Mouse (Mus musculus) limb, embryonic 13.5 days (tissue): ENCODE results near the gene Ephb1. TPM values are rescaled to one million over a fixed set of nuclear protein-coding genes. Genes with fewer than 3 reads are reported as not detected.

ENCODE experiments used
- ATAC-seq: fragments of 200-750 bp; cut with Nextera tagmentation; 2 replicates; pipeline ENCODE4 v1.8.0; 2017; ENCODE audit warnings: low read depth, moderate number of reproducible peaks, moderate TSS enrichment; ENCODE audit not compliant: low FRiP score
- H3K27ac ChIP-seq: fragments of 300-500 bp; sonication (generic); 2 replicates; pipeline ENCODE4 v1.5.1; 2015; ENCODE audit warnings: inconsistent platforms, mild to moderate bottlenecking, moderate library complexity
- H3K27me3 ChIP-seq: fragments of 300-500 bp; sonication (generic); 2 replicates; pipeline ENCODE4 v1.6.1; 2015; ENCODE audit warnings: mild to moderate bottlenecking, inconsistent platforms
- H3K36me3 ChIP-seq: fragments of 300-500 bp; sonication (generic); 2 replicates; pipeline ENCODE4 v1.6.1; 2015; ENCODE audit warnings: inconsistent platforms, mild to moderate bottlenecking, moderate library complexity
- H3K4me1 ChIP-seq: fragments of 300-500 bp; sonication (generic); 2 replicates; pipeline ENCODE4 v1.6.1; 2015; ENCODE audit warnings: inconsistent platforms
- H3K4me2 ChIP-seq: fragments of 300-500 bp; sonication (generic); replicated peaks from 2 replicates; pipeline ENCODE4 v1.6.1; 2015; ENCODE audit warnings: inconsistent platforms, mild to moderate bottlenecking, moderate library complexity
- H3K4me3 ChIP-seq: fragments of 300-500 bp; sonication (generic); 2 replicates; pipeline ENCODE4 v1.5.1; 2015; ENCODE audit warnings: moderate library complexity, mild to moderate bottlenecking, inconsistent platforms
- H3K9ac ChIP-seq: fragments of 300-500 bp; sonication (generic); 2 replicates; pipeline ENCODE4 v1.6.1; 2015; ENCODE audit warnings: mild to moderate bottlenecking, inconsistent platforms
- H3K9me3 ChIP-seq: fragments of 300-500 bp; sonication (generic); 2 replicates; pipeline ENCODE4 v1.6.1; 2016; ENCODE audit warnings: inconsistent platforms
- WGBS: fragments of 180-500 bp; shearing (Covaris S2); methylation state at CpG from one replicate; pipeline ENCODE4 v1.1.7; 2015; 5-methylcytosine and 5-hydroxymethylcytosine counted together
- polyA plus RNA-seq: library from polyadenylated mRNA; unstranded; fragments of >200 nt; fragmentation: Nextera tagmentation; extraction: Ambion mirVana; gene quantifications from 2 replicates; pipeline ENCODE4 v1.2.1, GENCODE M21; 2015

Gene Ephb1
- polyA plus RNA-seq, 1 experiment from 2014 or later: 4.2 TPM

DNA sequence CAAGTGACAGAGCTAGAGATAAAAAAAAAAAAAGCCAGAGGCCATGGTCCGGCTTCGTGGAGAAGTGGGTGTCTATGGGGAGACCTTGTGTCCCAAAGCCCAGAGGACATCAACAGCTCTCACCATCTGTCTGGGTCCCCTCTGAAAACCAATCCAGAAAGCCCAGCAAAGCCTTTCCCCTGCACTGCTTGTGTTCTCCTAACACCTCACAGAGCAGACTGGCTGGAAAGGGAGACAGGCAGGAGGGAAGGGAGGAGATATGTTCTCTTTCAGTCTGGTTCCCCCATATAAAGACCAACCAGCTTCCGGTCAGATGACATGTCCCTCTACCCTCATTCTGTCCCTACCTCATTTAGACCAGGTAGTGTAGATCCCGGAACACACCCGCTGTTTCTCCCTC lies 3.3 kb downstream of the Ephb1 start:
- no peaks in the 10 kb centered on the region for H3K36me3 ChIP-seq
- ATAC-seq: no peak
- H3K9ac ChIP-seq: no peak overlapping the region
- H3K4me1 ChIP-seq: peaks cover 23% of the 10 kb centered on the region
- peaks cover 97% of the 10 kb centered on the region for H3K27me3 ChIP-seq
- H3K4me2 ChIP-seq: no peak overlapping the region
- 58% methylated on average over 5 of the region's 5 CpGs for WGBS
- no peaks in the 10 kb centered on the region for H3K9me3 ChIP-seq
- no peak overlapping the region for H3K4me3 ChIP-seq
- H3K27ac ChIP-seq: no peak overlapping the region

DNA sequence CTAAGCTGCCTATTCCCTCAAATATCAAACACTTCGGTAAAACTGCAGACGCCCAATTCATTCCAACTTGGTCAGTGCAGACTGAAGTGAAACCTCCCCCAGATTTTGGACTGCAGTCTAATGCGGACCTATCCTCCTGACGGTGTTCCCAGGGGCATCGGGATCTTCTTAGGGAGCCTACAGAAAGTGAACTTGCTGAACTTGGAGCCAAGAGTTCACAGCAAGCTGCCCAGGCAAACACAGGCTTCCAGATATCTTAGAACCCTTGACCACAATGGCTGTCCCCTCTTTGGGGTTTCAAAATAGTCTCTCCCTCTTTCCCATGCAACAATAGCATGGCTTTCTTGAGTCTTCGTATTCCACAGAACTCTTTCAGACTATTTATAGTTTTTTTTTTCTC lies 3.8 kb downstream of the Ephb1 start:
- no peak for ATAC-seq
- Histone ChIP-seq H3K4me3 (no peak overlapping the region), H3K27ac (no peak overlapping the region), H3K4me2 (no peak overlapping the region), H3K36me3 (no peaks in the 10 kb centered on the region), H3K9me3 (no peaks in the 10 kb centered on the region), H3K27me3 (peaks cover 95% of the 10 kb centered on the region), H3K4me1 (peaks cover 23% of the 10 kb centered on the region), H3K9ac (no peak overlapping the region)
- 80% methylated on average over 6 of the region's 6 CpGs for WGBS

DNA sequence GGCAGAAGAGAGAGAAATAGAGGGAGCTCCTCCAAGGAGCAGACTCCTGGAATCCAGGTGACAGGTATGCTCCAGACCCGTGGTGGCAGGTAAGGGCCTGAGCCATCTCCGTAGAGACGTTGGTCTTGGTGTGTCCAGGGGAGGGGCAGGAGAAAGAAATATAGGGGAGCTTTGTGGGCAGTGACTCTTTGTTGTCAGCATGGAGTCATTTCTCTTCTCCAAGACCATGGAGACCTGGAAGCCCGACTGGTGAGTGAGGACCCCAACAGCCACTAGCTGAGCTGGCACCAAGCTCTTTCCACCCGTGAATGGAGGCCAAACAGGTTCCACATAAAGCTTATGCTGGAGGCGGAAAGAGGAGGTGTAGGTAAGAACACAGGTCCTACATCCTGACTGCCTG lies 4.4 kb downstream of the Ephb1 start:
- ATAC-seq: no peak
- H3K27me3 ChIP-seq: peaks cover 91% of the 10 kb centered on the region
- no peak overlapping the region for H3K4me2 ChIP-seq
- H3K4me1 ChIP-seq: peaks cover 23% of the 10 kb centered on the region
- H3K4me3 ChIP-seq: no peak overlapping the region
- no peaks in the 10 kb centered on the region for H3K36me3 ChIP-seq
- no peak overlapping the region for H3K27ac ChIP-seq
- 80% methylated on average over 6 of the region's 6 CpGs for WGBS
- no peaks in the 10 kb centered on the region for H3K9me3 ChIP-seq
- H3K9ac ChIP-seq: no peak overlapping the region

DNA sequence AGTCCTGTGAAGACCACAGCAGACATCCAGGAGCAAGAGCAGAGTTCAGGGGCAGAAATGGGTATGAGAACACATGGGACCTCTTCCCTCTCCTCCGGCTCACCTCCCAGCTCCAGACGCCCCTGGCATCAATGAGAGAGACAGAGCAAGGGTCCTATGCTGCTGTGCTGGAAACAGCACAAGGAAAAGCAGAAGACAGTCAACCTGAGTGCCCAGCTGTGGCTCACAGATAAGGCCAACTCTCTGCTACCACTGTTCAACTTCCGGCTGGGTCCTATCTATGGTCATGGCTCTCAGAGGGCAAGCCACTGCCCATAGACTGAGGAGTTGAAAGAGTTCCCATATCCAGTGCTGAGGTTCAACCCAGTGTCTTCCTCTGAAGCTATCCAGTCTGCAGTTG lies 7.7 kb downstream of the Ephb1 start:
- no peak overlapping the region for H3K4me2 ChIP-seq
- no peak overlapping the region for H3K27ac ChIP-seq
- H3K9ac ChIP-seq: no peak overlapping the region
- H3K4me1 ChIP-seq: no peaks in the 10 kb centered on the region
- 84% methylated on average over 3 of the region's 3 CpGs for WGBS
- no peak overlapping the region for H3K4me3 ChIP-seq
- H3K27me3 ChIP-seq: peaks cover 63% of the 10 kb centered on the region
- H3K36me3 ChIP-seq: no peaks in the 10 kb centered on the region
- ATAC-seq: no peak
- no peaks in the 10 kb centered on the region for H3K9me3 ChIP-seq

DNA sequence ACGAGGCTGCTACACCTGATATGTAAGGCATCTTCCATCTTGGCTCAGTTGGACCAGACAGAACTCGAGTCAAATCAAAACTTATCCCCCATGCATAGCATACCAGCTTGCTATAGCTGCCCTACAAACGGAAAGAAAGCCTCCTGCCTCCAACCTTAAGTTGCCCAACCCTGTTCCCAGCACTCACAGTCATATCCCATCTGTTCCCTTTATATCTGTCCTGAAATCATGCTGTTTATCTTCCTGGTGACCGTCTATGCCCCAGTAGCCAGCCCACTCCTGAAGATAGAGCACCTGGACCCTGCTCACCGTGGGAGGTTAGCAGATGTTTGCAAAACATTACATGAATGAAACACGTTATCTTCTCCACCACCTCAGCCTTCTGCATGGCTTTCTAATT lies 9.0 kb downstream of the Ephb1 start:
- no peak overlapping the region for H3K9ac ChIP-seq
- no peaks in the 10 kb centered on the region for H3K4me1 ChIP-seq
- no peak overlapping the region for H3K4me2 ChIP-seq
- ATAC-seq: no peak
- no peaks in the 10 kb centered on the region for H3K9me3 ChIP-seq
- peaks cover 57% of the 10 kb centered on the region for H3K27me3 ChIP-seq
- no peak overlapping the region for H3K4me3 ChIP-seq
- no peaks in the 10 kb centered on the region for H3K36me3 ChIP-seq
- WGBS: 70% methylated on average over 6 of the region's 6 CpGs
- no peak overlapping the region for H3K27ac ChIP-seq

DNA sequence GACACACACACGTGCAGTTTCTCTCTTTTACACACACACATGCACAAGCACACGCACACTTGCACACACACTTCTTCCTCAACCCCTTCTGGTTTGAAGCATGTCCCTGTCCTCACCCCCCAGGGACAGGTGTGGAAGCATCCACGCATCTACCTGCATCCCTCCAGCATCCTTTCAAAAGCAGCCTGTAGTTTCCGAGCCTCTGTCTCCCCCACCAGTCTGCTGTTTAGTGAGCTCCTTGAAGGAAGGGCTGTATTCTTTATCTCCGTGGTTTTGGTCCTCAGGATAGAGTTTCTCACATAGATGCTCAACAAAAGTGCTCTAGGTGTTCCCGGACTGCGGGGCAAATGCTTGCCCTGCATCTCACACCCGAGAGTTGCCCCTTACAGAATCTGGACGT lies 9.4 kb downstream of the Ephb1 start:
- Histone ChIP-seq H3K4me2 (no peak overlapping the region), H3K27me3 (peaks cover 53% of the 10 kb centered on the region), H3K9ac (no peak overlapping the region), H3K4me3 (no peak overlapping the region), H3K4me1 (no peaks in the 10 kb centered on the region), H3K9me3 (no peaks in the 10 kb centered on the region), H3K27ac (no peak overlapping the region), H3K36me3 (no peaks in the 10 kb centered on the region)
- ATAC-seq: no peak
- 76% methylated on average over 9 of the region's 9 CpGs for WGBS

DNA sequence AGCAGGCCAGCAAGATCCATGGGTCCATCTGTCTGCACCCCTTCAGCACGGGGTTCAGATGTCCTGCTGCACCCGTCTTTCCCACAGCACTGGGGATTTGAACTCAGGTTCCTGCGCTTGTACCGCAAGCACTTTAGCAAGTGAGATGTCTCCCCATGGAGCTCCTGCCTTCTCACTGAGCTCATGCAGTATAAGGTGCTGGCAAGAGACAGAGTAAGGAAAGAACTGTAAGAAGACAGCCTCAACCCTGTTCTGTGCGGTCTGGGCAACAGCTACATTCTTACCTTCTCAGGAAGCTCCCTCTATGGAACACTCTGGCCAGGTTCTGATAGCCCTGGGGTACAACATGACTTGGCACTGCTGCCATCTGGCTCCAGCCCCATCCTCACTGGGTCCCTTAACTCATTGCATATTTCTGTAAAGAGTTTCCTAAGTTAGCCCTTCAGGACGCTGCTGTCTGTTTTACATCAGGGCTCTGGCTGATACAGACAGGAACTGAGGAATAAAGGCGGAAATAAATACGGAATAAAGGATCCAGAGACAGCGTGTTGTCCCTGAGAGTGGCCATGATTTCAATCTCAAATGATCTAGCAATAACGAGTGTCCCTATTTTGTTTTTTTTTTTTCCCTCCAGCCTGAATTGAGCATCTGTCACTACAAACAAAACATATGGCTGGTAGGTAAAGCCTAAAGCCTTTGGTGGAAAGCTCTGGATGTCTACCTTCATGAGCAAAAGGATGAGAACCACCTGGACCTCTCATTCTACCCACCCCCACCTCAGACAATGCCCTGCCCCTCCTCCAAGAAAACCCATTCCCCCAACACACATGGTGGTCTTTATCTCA lies 10.2 kb downstream of the Ephb1 start:
- ATAC-seq: no peak
- Histone ChIP-seq H3K27me3 (peaks cover 45% of the 10 kb centered on the region), H3K4me1 (no peaks in the 10 kb centered on the region), H3K9me3 (no peaks in the 10 kb centered on the region), H3K9ac (no peak overlapping the region), H3K27ac (no peak overlapping the region), H3K4me2 (no peak overlapping the region), H3K36me3 (no peaks in the 10 kb centered on the region), H3K4me3 (no peak overlapping the region)
- 67% methylated on average over 10 of the region's 10 CpGs for WGBS

DNA sequence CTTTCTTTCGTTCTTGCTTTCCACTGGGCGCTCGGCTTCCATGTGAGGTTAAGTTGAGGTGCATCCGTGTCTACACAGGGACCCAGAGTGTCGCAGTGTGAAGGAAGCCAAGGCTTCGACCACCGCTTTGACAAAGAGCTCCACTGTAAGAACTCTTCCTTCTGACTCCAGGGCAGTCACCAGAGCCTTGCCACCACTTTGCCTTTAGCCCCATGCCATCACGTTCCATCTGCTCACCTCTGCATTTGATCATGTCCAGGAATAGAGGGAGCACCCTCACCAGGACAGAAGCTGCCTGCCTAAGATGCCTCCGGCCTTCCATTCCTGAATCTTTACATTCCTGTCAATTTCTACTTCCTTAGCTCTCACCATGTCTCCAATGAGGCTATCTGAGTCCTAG lies 11.4 kb downstream of the Ephb1 start:
- H3K9ac ChIP-seq: no peak overlapping the region
- WGBS: 88% methylated on average over 9 of the region's 9 CpGs
- no peak for ATAC-seq

DNA sequence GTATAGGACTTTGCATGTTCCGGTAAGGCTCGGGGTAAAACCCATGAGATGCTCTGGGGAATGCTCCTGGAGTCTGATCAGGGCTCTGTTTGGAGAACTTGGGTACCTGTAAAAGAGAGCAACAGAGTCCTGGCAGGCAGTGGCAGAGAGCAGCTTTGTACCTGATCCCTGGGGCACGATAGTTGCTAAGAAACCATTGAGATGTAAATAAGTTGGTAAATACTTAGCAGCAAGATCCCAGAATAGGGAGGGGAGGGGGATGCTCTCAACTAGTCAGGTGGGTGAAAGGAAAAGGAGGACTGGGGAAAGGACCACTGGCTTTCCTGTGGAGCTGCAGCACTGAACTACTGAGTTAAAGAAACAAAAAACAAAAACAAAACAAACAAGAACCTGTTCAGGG lies 12.5 kb downstream of the Ephb1 start:
- H3K27ac ChIP-seq: no peak overlapping the region
- ATAC-seq: no peak
- H3K4me1 ChIP-seq: no peaks in the 10 kb centered on the region
- H3K9me3 ChIP-seq: no peaks in the 10 kb centered on the region
- no peak overlapping the region for H3K9ac ChIP-seq
- H3K27me3 ChIP-seq: peaks cover 22% of the 10 kb centered on the region
- WGBS: 61% methylated on average over 3 of the region's 3 CpGs
- no peaks in the 10 kb centered on the region for H3K36me3 ChIP-seq
- H3K4me3 ChIP-seq: no peak overlapping the region
- H3K4me2 ChIP-seq: no peak overlapping the region

More for the DNA sequence above, 11.4 kb downstream of the Ephb1 start:
- H3K36me3 ChIP-seq: no peaks in the 10 kb centered on the region
- H3K4me2 ChIP-seq: no peak overlapping the region
- peaks cover 33% of the 10 kb centered on the region for H3K27me3 ChIP-seq
- no peaks in the 10 kb centered on the region for H3K4me1 ChIP-seq
- no peak overlapping the region for H3K4me3 ChIP-seq
- no peak overlapping the region for H3K27ac ChIP-seq
- no peaks in the 10 kb centered on the region for H3K9me3 ChIP-seq

DNA sequence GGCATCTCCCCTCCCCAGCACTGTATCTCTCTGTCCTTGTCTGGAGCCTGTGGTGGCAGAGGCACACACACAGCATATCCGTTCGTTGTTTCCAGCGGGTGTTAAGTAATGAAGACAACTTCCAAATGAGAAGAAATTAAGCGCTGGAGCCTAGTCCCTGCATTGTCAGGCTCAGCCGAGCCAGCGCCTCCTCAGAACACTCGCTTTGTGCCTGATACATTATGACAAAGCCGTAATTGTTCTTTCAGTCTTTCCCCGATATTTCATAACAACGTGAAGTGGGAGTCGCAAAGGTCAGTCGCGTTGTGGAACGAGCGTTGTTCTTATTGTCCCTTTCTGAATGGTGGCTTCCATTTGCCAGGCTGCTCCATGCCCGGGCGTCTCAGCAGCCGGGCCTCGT lies 13.7 kb downstream of the Ephb1 start:
- Histone ChIP-seq H3K4me3 (no peak overlapping the region), H3K9ac (no peak overlapping the region), H3K27me3 (peaks cover 12% of the 10 kb centered on the region), H3K9me3 (no peaks in the 10 kb centered on the region), H3K4me2 (no peak overlapping the region), H3K27ac (no peak overlapping the region), H3K36me3 (no peaks in the 10 kb centered on the region), H3K4me1 (no peaks in the 10 kb centered on the region)
- no peak for ATAC-seq
- WGBS: 90% methylated on average over 19 of the region's 19 CpGs

DNA sequence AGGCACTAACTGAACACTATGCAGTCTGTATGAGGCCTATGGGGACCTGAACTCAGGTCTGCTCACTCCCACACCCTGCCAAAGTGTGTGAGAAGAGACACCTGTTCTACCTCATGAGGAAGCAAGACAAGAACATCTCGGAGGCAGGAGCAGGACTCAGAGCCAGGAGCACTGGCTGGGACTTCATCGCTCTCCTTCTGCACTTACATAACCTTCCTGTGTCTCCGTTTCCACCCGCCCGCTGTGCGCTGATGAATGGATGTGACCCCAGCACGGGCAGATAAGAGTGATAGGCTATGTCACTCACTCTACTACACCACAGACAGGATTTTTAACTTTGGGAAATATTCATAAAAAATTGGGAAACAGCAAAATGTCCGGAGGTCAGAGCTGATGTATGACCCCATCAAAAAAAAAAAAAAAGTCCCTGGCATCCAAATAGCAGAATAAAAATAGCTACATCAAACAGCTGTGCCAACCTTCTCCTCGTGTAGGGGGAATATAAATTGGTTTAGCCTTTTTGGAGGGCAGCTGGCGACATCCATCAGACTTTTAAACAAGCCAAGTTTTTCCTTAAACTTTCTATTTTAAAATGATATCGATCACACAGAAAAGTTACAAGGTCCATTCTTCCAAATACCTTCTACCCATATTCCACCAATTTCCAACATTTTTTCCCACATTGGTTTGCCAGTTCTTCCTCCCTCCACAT lies 18.8 kb downstream of the Ephb1 start:
- Histone ChIP-seq H3K9ac (no peak overlapping the region), H3K4me1 (no peaks in the 10 kb centered on the region), H3K36me3 (no peaks in the 10 kb centered on the region), H3K27me3 (peaks cover 4% of the 10 kb centered on the region; the same call in 1 of the 2 replicates), H3K9me3 (no peaks in the 10 kb centered on the region), H3K27ac (no peak overlapping the region), H3K4me3 (no peak overlapping the region), H3K4me2 (no peak overlapping the region)
- ATAC-seq: no peak
- WGBS: 78% methylated on average over 11 of the region's 11 CpGs

DNA sequence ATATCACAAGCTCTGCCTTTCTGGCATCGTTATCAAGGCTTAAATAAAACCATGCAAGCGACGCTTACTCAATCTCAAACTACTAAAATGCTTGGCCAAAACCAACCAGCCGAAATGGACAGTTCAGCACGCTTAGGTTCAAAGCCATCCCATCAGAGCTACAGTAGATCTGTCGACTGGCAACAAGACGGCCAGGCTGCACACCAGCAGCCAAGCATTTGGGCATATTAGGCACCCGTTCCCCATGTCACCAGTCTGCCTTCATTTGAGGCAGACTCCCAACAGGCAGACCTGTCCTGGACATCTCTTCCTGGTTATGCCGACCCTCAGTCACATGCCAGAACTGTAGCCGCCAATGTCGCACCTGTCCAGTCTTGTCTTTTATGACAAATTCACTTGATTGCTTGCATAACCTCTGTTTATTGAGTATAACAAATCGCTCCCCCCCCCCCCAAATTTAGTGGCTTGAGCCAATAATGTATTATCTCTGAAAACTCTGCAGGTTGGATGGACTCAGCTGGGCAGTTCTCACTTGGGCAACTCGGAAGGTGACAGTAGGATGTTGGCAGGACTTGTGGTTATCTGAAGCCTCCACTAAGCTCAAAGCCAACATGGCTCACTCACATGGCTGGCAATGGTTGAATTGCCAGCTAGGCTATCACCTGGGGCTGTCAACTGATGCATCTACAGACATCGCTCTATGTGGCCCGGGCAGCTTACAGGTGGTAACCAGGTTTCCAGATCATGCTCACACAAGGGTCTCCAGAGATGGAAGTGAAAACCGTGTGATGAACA lies 24.0 kb downstream of the Ephb1 start:
- Histone ChIP-seq H3K36me3 (no peaks in the 10 kb centered on the region), H3K4me3 (no peak overlapping the region), H3K9me3 (no peaks in the 10 kb centered on the region), H3K4me2 (no peak overlapping the region), H3K9ac (no peak overlapping the region), H3K27me3 (peaks cover 2% of the 10 kb centered on the region; the same call in 1 of the 2 replicates), H3K4me1 (no peaks in the 10 kb centered on the region), H3K27ac (no peak overlapping the region)
- ATAC-seq: no peak
- 89% methylated on average over 16 of the region's 16 CpGs for WGBS
